Mouse (Mus musculus): ENCODE results near the gene Pnliprp2. TPM values are rescaled to one million over a fixed set of nuclear protein-coding genes. Genes with fewer than 3 reads are reported as not detected.

Gene Pnliprp2
- 0.10 TPM in 1 of 2 replicates, not detected in the other for polyA plus RNA-seq (2016; fragmentation: Nextera tagmentation; extraction: Ambion mirVana)

GRCm38 (mm10) chr19:58759423-58759822, at the start of gene Pnliprp2:
TSS of gene Pnliprp2 (plus strand) at chr19:58759719.
- no peak within 1 kb of the TSS for H3K4me2 ChIP-seq

GRCm38 (mm10) chr19:58717925-58718324, 41.6 kb upstream of the Pnliprp2 start:
- no peaks in the 10 kb centered on the region for H3K36me3 ChIP-seq
- H3K9me3 ChIP-seq (replicated peaks) = no peaks in the 10 kb centered on the region
- ATAC-seq (ENCODE audit: insufficient number of reproducible peaks, low FRiP score) = no peak
- no peak overlapping the region for H3K4me2 ChIP-seq
- no peak overlapping the region for H3K9ac ChIP-seq
- 81% methylated on average over 4 of the region's 4 CpGs for WGBS
- H3K27me3 ChIP-seq (replicated peaks) = no peaks in the 10 kb centered on the region
- H3K4me3 ChIP-seq = no peak overlapping the region
- no peaks in the 10 kb centered on the region for H3K4me1 ChIP-seq (replicated peaks)
- H3K27ac ChIP-seq (ENCODE audit: poor library complexity, severe bottlenecking) = no peak overlapping the region

More at GRCm38 (mm10) chr19:58759423-58759822, at the start of gene Pnliprp2:
- Histone ChIP-seq H3K9ac (no peak within 1 kb of the TSS), H3K4me3 (no peak within 1 kb of the TSS), H3K9me3 (replicated peaks) (0 out of 2 replicates have a peak, but pooled peaks cover 7% of the 10 kb centered on the region), H3K27me3 (replicated peaks) (peaks cover 5% of the 10 kb centered on the region; the same call in 1 of the 2 replicates), H3K36me3 (no peaks in the 10 kb centered on the region), H3K27ac (ENCODE audit: poor library complexity, severe bottlenecking) (no peak within 1 kb of the TSS), H3K4me1 (replicated peaks) (peaks cover 4% of the 10 kb centered on the region; the same call in 1 of the 2 replicates)
- no peak for ATAC-seq (ENCODE audit: insufficient number of reproducible peaks, low FRiP score)
- 58% methylated on average over 9 of the region's 9 CpGs for WGBS

GRCm38 (mm10) chr19:58720439-58720838, 39.1 kb upstream of the Pnliprp2 start:
- H3K27ac ChIP-seq (ENCODE audit: poor library complexity, severe bottlenecking) = no peak overlapping the region
- H3K4me2 ChIP-seq = no peak overlapping the region
- H3K27me3 ChIP-seq (replicated peaks) = no peaks in the 10 kb centered on the region
- no peak overlapping the region for H3K4me3 ChIP-seq
- H3K36me3 ChIP-seq = no peaks in the 10 kb centered on the region
- no peak for ATAC-seq (ENCODE audit: insufficient number of reproducible peaks, low FRiP score)
- no peak overlapping the region for H3K9ac ChIP-seq
- no peaks in the 10 kb centered on the region for H3K9me3 ChIP-seq (replicated peaks)
- H3K4me1 ChIP-seq (replicated peaks) = no peaks in the 10 kb centered on the region

- Histone ChIP-seq H3K27ac (ENCODE audit: poor library complexity, severe bottlenecking) (no peak overlapping the region), H3K36me3 (no peaks in the 10 kb centered on the region), H3K4me2 (no peak overlapping the region), H3K27me3 (replicated peaks) (no peaks in the 10 kb centered on the region), H3K4me1 (replicated peaks) (0 out of 2 replicates have a peak, but pooled peaks cover 8% of the 10 kb centered on the region), H3K4me3 (no peak overlapping the region), H3K9me3 (replicated peaks) (no peaks in the 10 kb centered on the region), H3K9ac (no peak overlapping the region)
- no peak for ATAC-seq (ENCODE audit: insufficient number of reproducible peaks, low FRiP score)
- 57% methylated on average over 5 of the region's 5 CpGs for WGBS
Observed at GRCm38 (mm10) chr19:58726551-58726950, 33.0 kb upstream of the Pnliprp2 start.

GRCm38 (mm10) chr19:58727756-58728155, 31.8 kb upstream of the Pnliprp2 start:
- Histone ChIP-seq H3K36me3 (no peaks in the 10 kb centered on the region), H3K27me3 (replicated peaks) (0 out of 2 replicates have a peak, but pooled peaks cover 2% of the 10 kb centered on the region), H3K4me1 (replicated peaks) (0 out of 2 replicates have a peak, but pooled peaks cover 8% of the 10 kb centered on the region), H3K4me3 (no peak overlapping the region), H3K9me3 (replicated peaks) (no peaks in the 10 kb centered on the region), H3K27ac (ENCODE audit: poor library complexity, severe bottlenecking) (no peak overlapping the region), H3K4me2 (no peak overlapping the region), H3K9ac (no peak overlapping the region)
- WGBS = 65% methylated on average over 5 of the region's 5 CpGs
- ATAC-seq (ENCODE audit: insufficient number of reproducible peaks, low FRiP score) = no peak

- H3K4me3 ChIP-seq = no peak within 1 kb of the TSS
- no peaks in the 10 kb centered on the region for H3K9me3 ChIP-seq (replicated peaks)
- H3K4me2 ChIP-seq = no peak within 1 kb of the TSS
- H3K27ac ChIP-seq (ENCODE audit: poor library complexity, severe bottlenecking) = no peak within 1 kb of the TSS
- no peaks in the 10 kb centered on the region for H3K36me3 ChIP-seq
- ATAC-seq (ENCODE audit: insufficient number of reproducible peaks, low FRiP score) = no peak
- 0 out of 2 replicates have a peak, but pooled peaks cover 3% of the 10 kb centered on the region for H3K27me3 ChIP-seq (replicated peaks)
- H3K4me1 ChIP-seq (replicated peaks) = 0 out of 2 replicates have a peak, but pooled peaks cover 8% of the 10 kb centered on the region
- WGBS = 42% methylated on average over 5 of the region's 5 CpGs
- H3K9ac ChIP-seq = no peak within 1 kb of the TSS
Observed at GRCm38 (mm10) chr19:58728445-58729031, 31.0 kb upstream of the Pnliprp2 start, which contains the start of gene Pnliprp1. TSS of gene Pnliprp1 (plus strand) at chr19:58728887.

GRCm38 (mm10) chr19:58733216-58733615, 26.3 kb upstream of the Pnliprp2 start:
- ATAC-seq (ENCODE audit: insufficient number of reproducible peaks, low FRiP score) = no peak
- no peak overlapping the region for H3K9ac ChIP-seq
- 73% methylated on average over 6 of the region's 6 CpGs for WGBS
- no peak overlapping the region for H3K4me2 ChIP-seq
- no peaks in the 10 kb centered on the region for H3K4me1 ChIP-seq (replicated peaks)
- 0 out of 2 replicates have a peak, but pooled peaks cover 3% of the 10 kb centered on the region for H3K27me3 ChIP-seq (replicated peaks)
- H3K27ac ChIP-seq (ENCODE audit: poor library complexity, severe bottlenecking) = no peak overlapping the region
- H3K9me3 ChIP-seq (replicated peaks) = no peaks in the 10 kb centered on the region
- H3K4me3 ChIP-seq = no peak overlapping the region
- no peaks in the 10 kb centered on the region for H3K36me3 ChIP-seq

GRCm38 (mm10) chr19:58738111-58738510, 21.4 kb upstream of the Pnliprp2 start:
- no peaks in the 10 kb centered on the region for H3K4me1 ChIP-seq (replicated peaks)
- no peak for ATAC-seq (ENCODE audit: insufficient number of reproducible peaks, low FRiP score)
- WGBS = 81% methylated on average over 4 of the region's 4 CpGs
- no peak overlapping the region for H3K4me2 ChIP-seq
- H3K27me3 ChIP-seq (replicated peaks) = no peaks in the 10 kb centered on the region
- no peaks in the 10 kb centered on the region for H3K9me3 ChIP-seq (replicated peaks)
- H3K4me3 ChIP-seq = no peak overlapping the region
- no peaks in the 10 kb centered on the region for H3K36me3 ChIP-seq
- no peak overlapping the region for H3K27ac ChIP-seq (ENCODE audit: poor library complexity, severe bottlenecking)
- H3K9ac ChIP-seq = no peak overlapping the region

- no peaks in the 10 kb centered on the region for H3K4me1 ChIP-seq (replicated peaks)
- no peak overlapping the region for H3K27ac ChIP-seq (ENCODE audit: poor library complexity, severe bottlenecking)
- H3K9me3 ChIP-seq (replicated peaks) = no peaks in the 10 kb centered on the region
- H3K36me3 ChIP-seq = no peaks in the 10 kb centered on the region
- WGBS = 80% methylated on average over 6 of the region's 6 CpGs
- no peak overlapping the region for H3K9ac ChIP-seq
- ATAC-seq (ENCODE audit: insufficient number of reproducible peaks, low FRiP score) = no peak
- H3K4me3 ChIP-seq = no peak overlapping the region
- no peak overlapping the region for H3K4me2 ChIP-seq
- no peaks in the 10 kb centered on the region for H3K27me3 ChIP-seq (replicated peaks)
Observed at GRCm38 (mm10) chr19:58741036-58741435, 18.5 kb upstream of the Pnliprp2 start.

- 80% methylated on average over 4 of the region's 4 CpGs for WGBS
- ATAC-seq (ENCODE audit: insufficient number of reproducible peaks, low FRiP score) = no peak
Observed at GRCm38 (mm10) chr19:58742711-58743110, 16.8 kb upstream of the Pnliprp2 start.

GRCm38 (mm10) chr19:58743736-58744135, 15.8 kb upstream of the Pnliprp2 start:
- no peaks in the 10 kb centered on the region; the same call in 1 of the 2 replicates for H3K27me3 ChIP-seq (replicated peaks)
- H3K36me3 ChIP-seq = no peaks in the 10 kb centered on the region
- WGBS = 69% methylated on average over 4 of the region's 4 CpGs
- H3K9me3 ChIP-seq (replicated peaks) = no peaks in the 10 kb centered on the region
- H3K4me3 ChIP-seq = no peak overlapping the region
- H3K4me1 ChIP-seq (replicated peaks) = no peaks in the 10 kb centered on the region
- no peak overlapping the region for H3K9ac ChIP-seq
- no peak for ATAC-seq (ENCODE audit: insufficient number of reproducible peaks, low FRiP score)
- H3K27ac ChIP-seq (ENCODE audit: poor library complexity, severe bottlenecking) = no peak overlapping the region
- no peak overlapping the region for H3K4me2 ChIP-seq

More at GRCm38 (mm10) chr19:58742711-58743110, 16.8 kb upstream of the Pnliprp2 start:
- Histone ChIP-seq H3K9ac (no peak overlapping the region), H3K4me2 (no peak overlapping the region), H3K4me3 (no peak overlapping the region), H3K9me3 (replicated peaks) (no peaks in the 10 kb centered on the region), H3K36me3 (no peaks in the 10 kb centered on the region), H3K4me1 (replicated peaks) (no peaks in the 10 kb centered on the region), H3K27ac (ENCODE audit: poor library complexity, severe bottlenecking) (no peak overlapping the region), H3K27me3 (replicated peaks) (no peaks in the 10 kb centered on the region; the same call in 1 of the 2 replicates)

All from heart, embryonic 12.5 days (tissue).